Mouse (Mus musculus) embryonic facial prominence, embryonic 14.5 days (tissue): ENCODE data around the gene Rhox2h. TPM values are rescaled to one million over a fixed set of nuclear protein-coding genes. Genes with fewer than 3 reads are reported as not detected.
"Not testable (repeated sequence)": the region's sequence is repeated elsewhere in the genome, so short reads cannot be mapped to it uniquely, and the experiment has no call there.

Experiments
- ATAC-seq: fragments of 200-750 bp; cut with Nextera tagmentation; 2 replicates; pipeline ENCODE4 v1.8.0; 2017; ENCODE audit warnings: low read depth, moderate number of reproducible peaks, moderate TSS enrichment
- DNase-seq: peaks from one replicate; pipeline ENCODE4 v3.0.0-alpha.2; 2015; ENCODE audit warnings: low spot score
- H3K27ac ChIP-seq: fragments of 300-500 bp; sonication (generic); replicated peaks from 2 replicates; pipeline ENCODE4 v1.5.1; 2014; ENCODE audit warnings: low read depth, mild to moderate bottlenecking, low read length, moderate library complexity
- H3K27me3 ChIP-seq: fragments of 300-500 bp; sonication (generic); replicated peaks from 2 replicates; pipeline ENCODE4 v1.6.1; 2014; ENCODE audit warnings: low read length; ENCODE audit not compliant: control insufficient read depth, insufficient read depth
- H3K36me3 ChIP-seq: fragments of 300-500 bp; sonication (generic); 2 replicates; pipeline ENCODE4 v1.6.1; 2014; ENCODE audit warnings: low read length, mixed read lengths; ENCODE audit not compliant: control insufficient read depth, insufficient read depth
- H3K4me1 ChIP-seq: fragments of 300-500 bp; sonication (generic); 2 replicates; pipeline ENCODE4 v1.6.1; 2014; ENCODE audit warnings: antibody characterized with exemption, low read length; ENCODE audit not compliant: control insufficient read depth, insufficient read depth
- H3K4me2 ChIP-seq: fragments of 300-500 bp; sonication (generic); 2 replicates; pipeline ENCODE4 v1.6.1; 2014; ENCODE audit warnings: low read depth, mild to moderate bottlenecking, low read length, moderate library complexity, mixed read lengths
- H3K4me3 ChIP-seq: fragments of 300-500 bp; sonication (generic); 2 replicates; pipeline ENCODE4 v1.5.1; 2014; ENCODE audit warnings: low read depth, mild to moderate bottlenecking, low read length
- H3K9ac ChIP-seq: fragments of 300-500 bp; sonication (generic); 2 replicates; pipeline ENCODE4 v1.6.1; 2014; ENCODE audit warnings: low read depth, mild to moderate bottlenecking, low read length, moderate library complexity, mixed read lengths
- H3K9me3 ChIP-seq: fragments of 300-500 bp; sonication (generic); 2 replicates; pipeline ENCODE4 v1.6.1; 2016; ENCODE audit warnings: low read length; ENCODE audit not compliant: control insufficient read depth
- WGBS: fragments of 180-500 bp; shearing (Covaris S2); extraction: QIAGEN DNeasy Blood & Tissue Kit; methylation state at CpG from one replicate; pipeline ENCODE4 v1.1.7; 2014; 5-methylcytosine and 5-hydroxymethylcytosine counted together
- polyA plus RNA-seq: library from polyadenylated mRNA; unstranded; fragments of >200 nt; fragmentation: Nextera tagmentation; extraction: Ambion mirVana; gene quantifications from 2 replicates; pipeline ENCODE4 v1.2.1, GENCODE M21; 2014

Gene Rhox2h
- not detected in 2 replicates for polyA plus RNA-seq

DNA sequence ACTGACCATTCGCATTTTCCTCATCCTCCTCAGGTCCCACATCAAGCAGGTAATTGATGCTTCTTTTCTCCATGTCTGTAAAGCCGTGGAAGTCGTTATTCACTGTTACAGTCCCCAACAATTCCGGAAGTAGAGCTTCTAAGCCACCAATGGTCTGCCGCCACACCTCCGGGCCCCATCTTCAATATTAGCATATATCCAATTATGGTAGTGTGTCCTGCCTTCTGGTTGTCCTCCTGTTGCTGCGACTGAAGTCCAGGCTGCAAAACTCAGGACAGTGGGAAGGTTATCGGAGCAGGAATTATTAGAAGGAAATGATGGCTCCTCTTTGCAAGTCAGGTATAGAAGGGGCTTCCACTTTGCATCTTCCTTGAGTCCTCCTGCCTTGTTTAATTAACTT lies at the start of gene Rhox2h:
TSS of gene Rhox2h (minus strand) at position 101 of the 400 bp plus-strand sequence.
- not testable (repeated sequence) for H3K9ac ChIP-seq

DNA sequence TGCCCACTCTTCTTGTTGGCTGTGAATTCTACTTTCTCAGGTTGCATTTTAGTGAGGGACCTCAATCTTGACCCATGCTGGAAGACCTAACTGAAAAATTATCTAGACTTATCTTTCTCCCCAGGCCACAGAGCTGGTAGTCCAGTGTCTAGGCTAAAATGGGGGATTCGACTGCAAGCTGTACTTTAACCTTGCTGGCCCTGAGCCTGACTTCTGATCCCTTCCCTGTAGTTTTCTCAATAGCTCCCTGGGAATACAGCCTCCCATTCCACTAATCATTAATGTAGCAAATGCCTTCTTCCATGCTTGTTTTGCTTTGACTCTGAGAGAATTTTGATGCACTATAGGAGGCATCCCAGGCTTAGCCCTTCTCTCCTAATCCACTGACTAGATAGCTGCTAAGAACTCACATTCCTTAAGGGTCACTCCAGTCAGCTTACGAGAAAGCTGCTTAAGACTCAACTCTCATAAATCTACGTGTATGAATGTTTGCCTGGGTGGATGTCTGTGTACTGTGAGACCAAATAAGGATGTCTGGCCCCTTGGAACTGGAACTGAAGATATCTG lies 28.8 kb upstream of the Rhox2h start:
- H3K4me3 ChIP-seq: no peak overlapping the region
- H3K4me1 ChIP-seq: no peaks in the 10 kb centered on the region
- H3K27me3 ChIP-seq: no peaks in the 10 kb centered on the region
- DNase-seq (no peak), ATAC-seq (no peak)
- no peak overlapping the region for H3K27ac ChIP-seq
- H3K36me3 ChIP-seq: no peaks in the 10 kb centered on the region
- H3K9me3 ChIP-seq: no peaks in the 10 kb centered on the region
- no peak overlapping the region for H3K4me2 ChIP-seq
- WGBS: 67% methylated on average over 3 of the region's 3 CpGs
- no peak overlapping the region for H3K9ac ChIP-seq

More for the DNA sequence above, at the start of gene Rhox2h:
- H3K4me3 ChIP-seq, H3K4me1 ChIP-seq, H3K27me3 ChIP-seq, H3K36me3 ChIP-seq, H3K27ac ChIP-seq, DNase-seq, ATAC-seq, H3K4me2 ChIP-seq, H3K9me3 ChIP-seq: not testable (repeated sequence)
- 88% methylated on average over 8 of the region's 8 CpGs for whole genome bisulfite sequencing

DNA sequence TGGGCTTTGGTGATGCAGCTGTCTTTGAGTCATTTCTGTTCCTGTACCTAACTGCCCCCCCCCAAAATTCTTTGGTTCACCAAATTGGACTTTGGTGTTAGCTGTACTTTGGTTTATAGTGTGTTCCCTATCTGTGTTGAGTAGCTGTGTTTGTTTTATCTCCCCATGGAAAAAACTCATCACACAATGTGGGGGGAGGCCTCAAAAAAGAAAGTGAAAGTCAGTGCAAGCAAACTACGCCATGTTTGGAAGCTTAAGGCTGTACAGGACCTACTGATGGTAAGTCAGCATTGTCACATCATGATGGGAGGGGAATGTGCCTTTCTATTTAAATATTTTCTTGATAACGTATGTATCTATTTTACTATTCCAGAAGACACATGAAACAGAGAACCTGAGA lies 19.2 kb upstream of the Rhox2h start:
- WGBS: 83% methylated on average over 2 of the region's 2 CpGs
- ATAC-seq (no peak), DNase-seq (no peak)
- Histone ChIP-seq H3K27me3 (no peaks in the 10 kb centered on the region), H3K4me1 (no peaks in the 10 kb centered on the region), H3K36me3 (no peaks in the 10 kb centered on the region), H3K4me3 (no peak overlapping the region), H3K27ac (no peak overlapping the region), H3K4me2 (no peak overlapping the region), H3K9ac (no peak overlapping the region), H3K9me3 (no peaks in the 10 kb centered on the region)

DNA sequence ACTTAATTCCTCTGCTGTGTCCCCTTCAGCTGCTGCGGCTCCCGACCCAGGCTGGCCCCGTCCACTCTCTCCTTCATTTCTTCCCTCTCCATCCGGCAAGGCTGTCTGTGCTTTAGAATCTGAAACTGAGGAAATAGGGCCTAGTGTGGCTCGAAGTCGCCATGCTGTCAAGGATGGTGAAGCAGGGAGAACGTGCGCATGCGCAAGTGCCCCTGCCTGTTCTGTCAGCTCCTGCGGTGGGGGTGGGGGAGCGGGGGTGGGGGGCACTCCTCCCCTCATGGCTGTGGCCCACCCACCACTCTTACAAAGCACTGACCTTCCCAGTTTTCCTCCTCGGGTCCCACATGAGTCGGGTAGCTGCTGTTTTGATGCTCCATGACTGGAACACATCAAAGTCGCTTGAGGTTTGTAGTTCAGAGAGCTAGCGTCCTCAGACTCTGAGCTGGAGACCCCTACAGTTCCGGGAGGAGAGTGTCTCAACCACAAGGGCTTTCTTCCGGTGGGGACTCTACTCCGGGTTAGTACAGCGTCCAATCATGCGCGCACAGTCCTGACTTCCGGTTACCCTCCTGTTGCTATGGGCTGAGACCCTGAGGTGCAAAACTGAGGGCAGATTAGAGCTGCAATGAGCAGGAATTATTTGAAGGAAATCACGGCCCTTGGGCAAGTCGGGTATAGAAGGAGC lies 10.1 kb upstream of the Rhox2h start:
- Histone ChIP-seq H3K4me1 (no peaks in the 10 kb centered on the region), H3K27ac (no peak overlapping the region), H3K4me3 (no peak overlapping the region), H3K9ac (no peak overlapping the region), H3K9me3 (no peaks in the 10 kb centered on the region), H3K27me3 (no peaks in the 10 kb centered on the region), H3K4me2 (no peak overlapping the region), H3K36me3 (no peaks in the 10 kb centered on the region)
- 86% methylated on average over 22 of the region's 24 CpGs for WGBS
- DNase-seq (no peak), ATAC-seq (no peak)

DNA sequence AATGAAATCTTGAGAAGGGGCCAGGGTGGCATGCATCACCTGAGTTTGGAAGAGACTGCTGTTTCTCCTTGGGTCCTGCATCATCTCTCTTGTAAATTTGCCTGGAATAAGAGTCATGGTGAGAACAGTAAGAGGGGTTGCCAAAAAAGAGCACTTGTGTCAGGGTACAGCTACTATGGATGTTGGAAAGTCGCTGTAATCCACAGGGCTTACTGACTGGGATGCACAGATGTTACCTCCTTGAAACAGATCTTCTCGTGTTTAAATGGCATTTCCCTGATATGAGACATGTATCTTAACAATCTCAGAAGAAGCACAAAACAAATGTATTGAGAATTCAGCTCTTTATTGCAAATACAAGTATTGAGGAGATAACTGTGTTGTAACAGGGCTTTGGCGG lies 4.4 kb downstream of the Rhox2h start, which contains the start of gene Rhox3h:
TSS of gene Rhox3h (minus strand) at position 101 of the 400 bp plus-strand sequence.
- H3K9ac ChIP-seq, H3K36me3 ChIP-seq, H3K27me3 ChIP-seq, H3K9me3 ChIP-seq, ATAC-seq, H3K4me1 ChIP-seq, H3K27ac ChIP-seq, DNase-seq, H3K4me3 ChIP-seq, H3K4me2 ChIP-seq: not testable (repeated sequence)
- 75% methylated on average over 1 of the region's 3 CpGs for WGBS

DNA sequence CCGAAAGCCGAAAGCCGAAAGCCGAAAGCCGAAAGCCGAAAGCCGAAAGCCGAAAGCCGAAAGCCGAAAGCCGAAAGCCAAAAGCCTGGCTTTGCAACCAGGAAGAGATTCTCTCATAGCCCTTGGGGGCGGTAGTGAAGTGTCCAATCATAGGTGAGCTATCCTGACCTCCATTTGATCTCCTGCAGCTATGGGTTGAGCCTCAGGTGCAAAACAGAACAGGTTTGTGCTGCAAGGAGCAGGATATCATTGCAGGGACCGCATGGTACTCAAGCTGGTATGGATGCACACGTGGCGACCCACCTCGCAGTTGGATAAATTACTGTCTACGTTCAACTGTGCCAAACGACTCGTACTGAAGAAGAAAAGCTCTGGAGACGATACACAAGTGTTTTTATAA lies 21.9 kb downstream of the Rhox2h start, which contains the start of gene Rhox4g:
TSS of gene Rhox4g (minus strand) at position 101 of the 400 bp plus-strand sequence.
- not testable (repeated sequence) for H3K36me3 ChIP-seq, H3K9me3 ChIP-seq, H3K4me1 ChIP-seq, H3K9ac ChIP-seq, H3K4me2 ChIP-seq, H3K4me3 ChIP-seq, DNase-seq, H3K27ac ChIP-seq, H3K27me3 ChIP-seq, ATAC-seq
- 96% methylated on average over 13 of the region's 20 CpGs for WGBS

DNA sequence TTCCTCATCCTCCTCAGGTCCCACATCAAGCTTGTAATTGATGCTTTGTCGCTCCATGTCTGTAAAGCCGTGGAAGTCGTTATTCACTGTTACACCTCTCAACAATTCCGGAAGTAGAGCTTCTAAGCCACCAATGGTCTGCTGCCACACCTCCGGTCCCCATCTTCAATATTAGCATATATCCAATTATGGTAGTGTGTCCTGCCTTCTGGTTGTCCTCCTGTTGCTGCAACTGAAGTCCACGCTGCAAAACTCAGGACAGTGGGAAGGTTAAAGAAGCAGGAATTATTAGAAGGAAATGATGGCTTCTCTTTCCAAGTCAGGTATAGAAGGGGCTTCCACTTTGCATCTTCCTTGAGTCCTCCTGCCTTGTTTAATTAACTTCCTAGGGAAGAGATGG lies 29.7 kb downstream of the Rhox2h start, which contains the start of gene Rhox2g:
TSS of gene Rhox2g (minus strand) at position 101 of the 400 bp plus-strand sequence.
- H3K27ac ChIP-seq, H3K27me3 ChIP-seq, ATAC-seq, H3K9me3 ChIP-seq, H3K4me1 ChIP-seq, H3K9ac ChIP-seq, H3K4me2 ChIP-seq, H3K4me3 ChIP-seq, DNase-seq, H3K36me3 ChIP-seq: not testable (repeated sequence)
- 85% methylated on average over 6 of the region's 6 CpGs for WGBS

DNA sequence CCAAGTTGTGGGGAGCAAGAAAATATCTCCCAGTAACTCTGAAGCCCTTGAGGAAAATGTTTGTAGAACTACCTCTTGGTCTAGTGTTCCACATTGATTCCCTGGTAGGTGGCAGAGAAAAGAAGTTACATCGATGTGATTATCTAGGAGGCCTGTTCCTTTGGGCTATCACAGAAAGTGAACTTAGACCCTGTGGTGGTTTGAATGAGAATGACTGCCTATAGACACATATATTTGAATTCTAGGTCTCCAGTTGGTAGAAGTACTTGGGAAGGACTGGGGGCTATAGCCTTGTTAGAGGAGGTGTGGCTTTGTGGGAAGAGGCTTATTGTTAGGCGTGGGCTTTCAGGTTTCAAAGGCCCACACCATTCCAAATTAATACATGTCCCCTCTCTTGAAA lies 44.6 kb downstream of the Rhox2h start, which contains the start of gene Rhox3g:
TSS of gene Rhox3g (minus strand) at position 101 of the 400 bp plus-strand sequence.
- H3K9me3 ChIP-seq, H3K36me3 ChIP-seq, H3K4me1 ChIP-seq, DNase-seq, H3K9ac ChIP-seq, H3K4me2 ChIP-seq, H3K27ac ChIP-seq, H3K27me3 ChIP-seq, ATAC-seq, H3K4me3 ChIP-seq: not testable (repeated sequence)
- WGBS: 89% methylated on average over 2 of the region's 2 CpGs
